Mouse (Mus musculus) embryo, embryonic 9.5 days (tissue): ENCODE results near the gene Kcnk12.

ENCODE experiments used
- DNase-seq: peaks from one replicate; pipeline ENCODE4 v3.0.0-alpha.2; 2017; ENCODE audit errors: extremely low spot score

The Kcnk12 gene

DNA sequence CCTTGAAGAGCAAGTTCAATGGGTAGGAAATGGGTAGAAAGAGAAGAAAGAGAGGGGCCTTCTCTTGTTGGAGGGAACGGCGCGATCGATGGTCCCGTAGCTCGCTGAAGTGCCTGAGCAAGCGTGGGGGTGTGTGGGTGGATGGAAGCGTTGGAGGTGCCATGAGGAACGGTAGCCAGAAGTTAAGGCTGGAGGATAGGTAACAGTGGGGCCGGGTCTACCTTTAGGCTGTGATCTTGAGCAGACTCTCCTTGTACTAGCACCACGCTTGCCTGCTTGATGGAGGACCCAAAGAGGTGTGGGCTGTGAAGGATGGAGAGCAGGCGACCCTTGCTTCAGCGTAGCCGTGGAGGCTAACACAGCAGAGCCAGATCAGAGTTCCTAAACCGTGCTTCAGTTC is 12.1 kb downstream of the Kcnk12 start:
- no peak for DNase-seq

- no peak for DNase-seq
These were observed 12.9 kb downstream of the Kcnk12 start for GRCm38 (mm10) chr17:87784911-87785310.

DNA sequence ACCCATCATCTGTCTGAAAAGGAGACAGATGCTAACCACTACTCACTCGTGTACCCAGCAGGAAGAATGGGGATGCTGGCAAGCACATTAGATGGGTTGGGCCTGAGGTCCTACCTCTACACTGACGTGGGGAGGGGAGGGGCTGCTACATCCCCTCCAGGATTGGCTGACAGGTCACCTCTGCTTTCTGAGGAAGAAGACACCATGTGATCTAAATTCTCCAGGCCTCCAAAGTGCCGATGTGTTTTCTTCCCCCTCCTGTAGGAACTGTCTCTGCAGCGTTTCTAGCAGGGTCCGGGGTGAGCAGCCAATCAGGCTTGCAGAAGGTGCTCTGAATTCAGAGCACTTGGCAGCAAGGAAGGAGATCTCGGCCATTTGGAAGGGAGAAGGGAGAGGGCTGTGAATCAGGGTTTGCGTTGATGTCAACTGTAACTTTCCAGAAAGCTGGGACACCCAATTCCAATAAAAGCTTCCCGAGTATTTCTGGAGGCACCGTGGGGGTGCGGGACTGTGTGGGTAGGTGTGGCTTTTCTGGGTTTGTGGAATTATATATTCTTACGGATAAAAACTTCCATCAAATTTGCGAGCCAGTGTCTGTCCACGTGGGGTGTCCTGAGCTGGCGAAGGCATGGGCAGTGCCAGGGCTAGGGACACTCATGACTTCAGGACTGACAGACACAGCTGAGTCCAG is 13.5 kb downstream of the Kcnk12 start:
- DNase-seq = no peak

DNA sequence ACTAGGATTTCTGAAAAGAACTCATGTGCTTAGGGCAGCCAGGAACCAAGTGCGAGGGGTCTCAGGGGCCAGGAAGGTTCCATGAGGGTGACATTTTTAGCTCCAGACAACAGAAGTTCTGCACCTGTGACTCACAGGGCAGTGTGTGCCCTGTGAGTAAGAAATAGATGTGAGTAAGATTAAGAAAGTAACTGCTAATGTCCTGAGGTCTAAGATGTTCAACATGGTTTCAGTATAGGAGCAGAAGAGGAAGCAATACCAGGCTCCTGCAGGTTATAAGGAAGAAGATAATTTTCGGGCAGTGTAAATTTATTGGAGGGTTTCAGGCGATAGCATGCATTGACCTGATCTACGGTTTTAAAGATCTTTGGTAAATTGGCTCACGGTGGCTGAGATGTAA is 16.6 kb downstream of the Kcnk12 start:
- DNase-seq = no peak

- DNase-seq = no peak
These were observed 17.6 kb downstream of the Kcnk12 start for GRCm38 (mm10) chr17:87780164-87780563.

GRCm38 (mm10) chr17:87774982-87775381 is 22.8 kb downstream of the Kcnk12 start:
- DNase-seq = no peak

- DNase-seq = no peak
These were observed 24.6 kb downstream of the Kcnk12 start for GRCm38 (mm10) chr17:87773175-87773574.

DNA sequence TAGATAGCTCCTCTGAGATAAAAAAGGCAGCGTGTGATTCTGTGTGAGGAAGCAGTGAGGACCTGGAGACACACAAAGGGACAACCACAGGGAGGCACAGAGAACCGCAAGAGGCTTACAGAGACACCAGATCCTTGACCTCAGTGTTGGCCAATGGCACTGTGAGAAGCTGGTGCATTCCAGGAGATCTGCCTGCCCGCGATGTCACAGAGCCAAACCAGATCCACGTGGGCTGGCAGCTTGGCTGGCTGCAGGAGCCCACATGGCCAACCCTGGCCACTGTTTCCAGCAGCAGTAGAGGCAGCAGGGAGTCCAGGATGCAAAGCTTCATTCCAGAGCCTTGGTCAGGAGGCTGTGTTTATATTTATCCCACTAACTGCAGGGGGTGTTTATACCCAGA is 27.0 kb downstream of the Kcnk12 start:
- DNase-seq = no peak

- no peak for DNase-seq
These were observed 30.9 kb downstream of the Kcnk12 start for GRCm38 (mm10) chr17:87766888-87767287.

DNA sequence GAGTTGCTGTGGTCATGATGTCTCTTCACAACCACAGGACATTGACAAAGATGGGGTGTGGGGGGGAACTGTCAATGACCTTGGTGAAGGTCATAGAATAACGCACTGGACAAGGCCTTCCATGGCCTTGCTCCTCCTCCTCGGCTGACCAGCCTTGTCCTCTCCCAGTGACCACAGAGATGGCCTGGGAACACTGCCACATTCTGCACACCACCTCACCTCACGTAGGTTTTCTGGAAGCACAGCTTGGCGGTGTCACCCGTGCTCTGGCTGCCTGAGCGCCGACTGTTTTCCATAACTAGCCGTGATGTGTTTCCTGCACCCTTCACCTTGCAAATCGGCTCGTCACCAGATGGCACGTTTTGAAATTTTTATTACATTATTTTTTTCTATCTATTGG is 32.8 kb downstream of the Kcnk12 start:
- DNase-seq = no peak

GRCm38 (mm10) chr17:87763146-87763545 is 34.6 kb downstream of the Kcnk12 start:
- DNase-seq = no peak

DNA sequence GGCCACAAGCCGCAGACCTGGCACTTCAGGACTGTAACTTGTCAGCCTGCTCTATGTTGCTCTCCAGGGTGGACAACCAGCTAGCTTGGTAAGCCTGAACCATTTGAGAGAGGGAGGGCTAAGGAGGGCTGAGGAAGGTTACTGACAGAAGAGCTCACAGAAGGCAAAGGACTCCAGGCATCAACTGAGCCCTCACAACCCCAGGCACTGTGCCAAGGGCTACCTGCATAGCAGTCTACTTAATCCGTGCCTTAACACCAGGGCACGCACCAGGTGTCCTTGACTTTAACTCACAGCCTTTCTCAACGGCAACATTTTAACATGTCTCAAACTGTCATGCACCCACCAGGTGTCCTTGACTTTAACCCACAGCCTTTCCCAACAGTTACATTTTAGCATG is 37.5 kb downstream of the Kcnk12 start:
- DNase-seq = no peak

DNA sequence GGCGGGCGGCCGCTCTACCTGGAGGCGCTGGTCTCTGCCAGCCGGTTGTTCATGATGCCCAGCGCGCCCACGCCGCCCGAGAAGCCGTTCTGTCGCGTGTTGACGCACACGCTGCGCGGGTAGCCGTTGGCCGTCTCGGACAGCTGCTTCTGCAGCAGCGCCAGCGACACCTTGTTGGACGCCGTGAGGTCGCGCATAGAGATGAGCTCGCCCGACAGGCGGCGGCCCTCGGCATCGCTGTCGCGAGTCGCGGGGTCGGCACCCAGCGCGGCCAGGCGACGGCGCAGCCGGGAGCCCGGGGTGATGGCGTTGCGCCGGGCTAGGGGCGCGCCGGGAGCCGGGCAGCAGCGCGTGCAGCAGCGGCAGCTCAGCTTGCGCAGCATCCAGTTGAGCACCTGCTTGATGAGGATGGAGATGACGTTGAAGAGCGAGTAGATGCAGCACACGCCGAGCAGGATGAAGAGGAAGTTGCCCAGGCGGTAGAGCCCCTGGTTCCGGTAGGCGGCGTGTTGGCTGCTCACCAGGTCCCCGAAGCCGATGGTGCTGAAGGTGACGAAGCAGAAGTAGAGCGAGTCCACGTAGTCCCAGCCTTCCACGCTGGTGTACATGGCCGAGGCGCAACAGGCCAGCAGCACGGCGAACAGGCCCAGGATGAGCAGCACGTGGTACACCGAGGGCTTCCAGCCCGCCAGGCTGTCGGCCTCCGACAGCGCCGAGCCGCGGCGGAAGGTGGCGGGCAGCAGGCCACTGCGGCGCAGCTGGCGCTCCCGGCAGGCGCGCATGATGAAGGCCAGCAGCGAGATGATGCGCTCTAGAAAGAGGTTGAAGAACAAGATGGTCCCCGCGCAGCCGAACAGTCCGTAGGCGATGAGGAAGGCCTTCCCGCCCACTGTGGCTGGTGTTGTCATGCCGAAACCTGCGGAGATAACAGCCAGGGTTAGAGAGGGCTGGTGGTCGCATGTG is 51.6 kb downstream of the Kcnk12 start:
- peak; percentile 60 for DNase-seq

DNA sequence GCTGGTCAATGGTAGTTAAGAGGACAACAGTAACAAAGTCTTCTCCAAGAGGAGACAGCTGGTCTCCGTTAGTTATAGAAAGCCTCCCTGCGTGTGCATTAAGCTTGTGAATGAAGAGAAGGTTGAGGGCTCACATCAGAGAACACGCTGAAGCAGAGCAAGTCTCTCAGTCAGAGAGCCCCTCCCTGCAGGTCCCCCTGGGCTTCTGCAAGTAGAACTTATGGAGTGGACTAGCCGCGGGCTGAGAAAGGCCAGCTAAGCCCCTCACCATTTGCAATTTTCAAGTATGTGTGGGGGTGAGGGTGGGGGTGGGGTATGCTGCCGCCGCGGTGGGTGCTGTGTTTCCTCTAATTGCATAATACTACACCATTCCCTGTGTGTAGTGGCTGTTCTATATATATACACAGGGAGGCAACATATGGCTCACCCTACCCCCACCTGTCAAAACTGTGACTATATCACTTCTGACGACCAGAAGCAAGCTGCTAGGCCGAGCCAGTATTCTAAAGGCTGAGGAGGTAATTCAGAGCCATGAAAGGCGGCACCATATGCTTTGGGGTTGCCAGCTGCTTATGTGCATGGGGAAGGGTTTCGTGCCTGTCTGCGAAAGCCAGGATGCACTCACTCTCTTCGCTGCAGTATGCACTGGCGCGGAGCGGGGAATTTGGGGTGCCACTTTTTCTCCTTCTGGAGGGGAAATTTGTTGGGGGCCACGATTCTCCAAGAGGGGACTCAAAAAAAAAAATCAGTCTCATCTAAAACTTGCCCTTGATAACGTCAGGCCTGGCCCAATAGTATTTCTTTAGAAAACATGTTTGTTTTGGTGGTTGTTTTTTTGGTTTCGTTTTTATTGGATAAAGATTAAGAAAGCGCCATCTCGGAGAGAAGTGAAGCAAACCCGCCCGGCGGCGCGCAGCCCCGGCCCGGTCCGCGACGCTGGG is 52.5 kb downstream of the Kcnk12 start:
- DNase-seq = peak; percentile 11

GRCm38 (mm10) chr17:87739835-87740234 is 58.0 kb downstream of the Kcnk12 start:
- no peak for DNase-seq

- no peak for DNase-seq
These were observed 60.6 kb downstream of the Kcnk12 start for GRCm38 (mm10) chr17:87737144-87737543.

- no peak for DNase-seq
These were observed 63.3 kb downstream of the Kcnk12 start for GRCm38 (mm10) chr17:87734471-87734870.

DNA sequence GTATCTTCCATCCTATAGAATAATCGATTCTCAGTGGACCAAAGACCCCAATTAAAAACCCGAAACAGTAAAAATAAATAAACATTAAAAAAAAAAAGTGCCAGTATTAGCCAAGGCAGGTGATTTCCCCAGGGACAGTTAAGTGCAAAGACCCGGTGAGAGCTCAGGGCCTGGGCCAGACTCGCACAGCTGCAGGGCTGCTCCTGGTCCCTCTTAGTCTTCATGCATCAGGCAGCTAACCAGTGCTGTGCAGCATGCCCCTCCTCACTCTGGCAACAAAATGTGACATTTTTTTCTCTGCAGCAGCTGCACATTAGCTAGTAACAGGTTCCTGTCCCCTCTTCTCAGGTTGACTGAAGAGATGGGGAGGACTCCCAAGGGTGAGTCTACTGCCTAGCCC is 65.8 kb downstream of the Kcnk12 start:
- no peak for DNase-seq

DNA sequence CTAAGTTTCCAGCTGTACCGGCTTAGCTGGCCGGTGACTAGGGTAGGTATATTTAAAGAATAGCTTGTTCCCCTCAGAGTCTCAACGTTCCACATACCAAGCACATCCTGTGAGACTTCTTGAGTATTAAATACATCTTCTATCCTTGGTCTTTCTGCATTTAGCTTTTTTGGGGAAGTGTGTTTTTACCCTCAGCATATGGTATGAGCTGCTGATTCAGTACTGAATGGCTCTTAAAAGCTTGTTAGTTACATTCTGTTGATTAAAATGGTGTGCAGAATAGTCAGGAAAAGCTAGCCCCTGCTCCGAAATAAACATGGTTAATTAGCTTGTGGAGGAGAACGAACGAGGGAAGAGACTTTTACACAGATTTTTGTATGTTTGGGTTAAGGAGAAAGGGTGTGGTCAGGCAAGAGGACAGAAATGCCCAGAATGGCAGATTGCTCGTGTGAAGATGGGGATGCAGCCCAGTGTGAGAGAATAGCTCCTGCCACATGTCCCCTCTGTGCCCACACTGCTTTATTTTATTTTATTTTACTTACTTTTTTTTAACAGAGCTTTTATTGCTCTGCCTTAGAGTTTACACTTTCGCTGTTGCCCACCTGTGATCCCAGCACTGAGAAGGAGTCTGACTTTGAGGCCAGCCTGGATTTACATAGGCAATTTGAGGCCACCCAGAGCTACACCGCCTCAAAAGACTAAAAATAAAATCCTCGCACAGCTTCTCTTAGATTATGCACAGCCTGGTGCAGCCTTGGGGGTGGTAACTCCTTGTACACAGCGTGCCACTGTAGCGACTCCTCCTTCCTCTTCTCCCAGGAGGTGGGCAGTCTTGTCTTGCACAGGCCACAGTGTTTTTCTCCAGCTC is 71.1 kb downstream of the Kcnk12 start:
- DNase-seq = no peak

- no peak for DNase-seq
These were observed 73.1 kb downstream of the Kcnk12 start for GRCm38 (mm10) chr17:87724727-87725126.

- no peak for DNase-seq
These were observed 97.7 kb downstream of the Kcnk12 start for GRCm38 (mm10) chr17:87700101-87700500.
